Mouse (Mus musculus) heart, postnatal 10 days (tissue): ENCODE data around the gene Gm28374. TPM values are rescaled to one million over a fixed set of nuclear protein-coding genes. Genes with fewer than 3 reads are reported as not detected.
A peak's percentile ranks its signal among the peaks of the same experiment; 100 is the strongest.

Source experiments
- DNase-seq, 2 experiments: peaks; one replicate each; pipeline ENCODE4 v3.0.0; 2021
- intact Hi-C: fragments of 180-260 bp; cut with DNase I; formaldehyde crosslinking; loops from one replicate; pipeline ENCODE4 v1.15.1; 2025
- total RNA-seq, 2 experiments: library from RNA; stranded (reverse); gene quantifications; 2 replicates each; pipeline ENCODE4 v1.2.3; 2021

Gm28374 gene
- total RNA-seq, 2 experiments from 2014 or later, result not detected

DNA sequence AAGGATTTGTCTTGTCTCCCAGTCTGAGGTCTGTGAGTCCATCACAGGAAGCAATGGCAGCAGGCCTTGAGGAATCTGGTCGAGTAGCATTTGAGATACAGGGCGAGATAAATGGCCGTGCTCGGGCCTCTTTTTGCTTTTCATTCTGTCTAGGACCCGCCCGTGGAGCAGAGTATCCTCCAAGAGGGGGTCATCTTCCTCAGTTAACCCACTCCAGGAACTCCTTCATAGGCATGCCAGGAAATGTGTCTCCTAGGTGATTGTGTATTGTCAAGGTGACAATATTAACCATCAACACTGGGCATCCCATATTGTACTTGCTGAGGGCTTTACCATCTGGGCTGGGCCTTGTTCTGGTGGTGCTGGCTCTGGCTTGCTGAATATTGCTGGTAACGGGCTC lies 12.1 kb upstream of the Gm28374 start, which contains the start of gene AC131692.1:
Gene AC131692.1, plus strand, starts transcription at position 301 of the 400 bp plus-strand sequence.
- intact Hi-C loops, result no loop called here
- DNase-seq, result no peak

- intact Hi-C loops, result no loop called here
- no peak for DNase-seq
Measured at GRCm38 (mm10) chr19:6088841-6089240, 6.8 kb upstream of the Gm28374 start.

DNA sequence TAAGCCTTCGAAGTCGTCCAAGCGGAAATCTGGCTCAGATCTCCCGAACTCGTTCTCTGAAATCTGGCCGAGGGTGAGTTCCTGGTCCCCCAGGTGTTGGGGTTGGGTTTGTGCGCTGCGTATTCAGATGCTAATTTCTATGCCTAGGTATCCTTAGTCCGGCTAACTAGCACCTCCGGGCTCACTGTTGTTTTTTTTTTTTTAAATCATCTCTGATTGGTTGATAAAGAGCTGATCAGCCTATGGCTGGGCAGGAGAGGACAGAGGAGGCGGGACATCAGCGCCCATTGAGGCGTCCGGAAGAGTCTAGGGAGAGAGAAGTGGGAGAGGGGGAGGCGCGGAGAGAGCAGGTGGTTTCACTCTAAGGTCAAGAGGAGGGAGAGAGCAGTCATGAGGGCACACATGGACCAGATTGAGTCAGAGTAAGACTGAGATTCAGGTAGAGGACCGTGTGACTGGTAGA lies 3.4 kb upstream of the Gm28374 start:
- intact Hi-C loops, result loop anchor here (2.0 kb wide), 1 partner anchor 33 kb away; the partner anchor contains the start of gene Sac3d1
- peak; percentile 44 to 51 for DNase-seq

GRCm38 (mm10) chr19:6084478-6085248 lies 2.6 kb upstream of the Gm28374 start, which contains the start of the genes Zfpl1 and Cdca5:
Gene Zfpl1, minus strand, starts transcription at chr19:6084956.
Gene Cdca5, plus strand, starts transcription at chr19:6084983.
- peak; percentile 97 to 98 for DNase-seq
- intact Hi-C loops, result loop anchor here (2.0 kb wide), 1 partner anchor 34 kb away; the partner anchor contains the start of gene Sac3d1

- intact Hi-C loops, result no loop called here
- DNase-seq, result no peak
Measured at GRCm38 (mm10) chr19:6079983-6080480, 2.0 kb downstream of the Gm28374 start, which contains the start of gene Tmem262. Gene Tmem262, plus strand, starts transcription at chr19:6080033.

- DNase-seq, result peak; percentile 92 to 93
- intact Hi-C loops, result loop anchor here (2.0 kb wide), 1 partner anchor 16 kb away; the partner anchor contains the start of gene Znhit2
Measured at GRCm38 (mm10) chr19:6076564-6077393, 5.3 kb downstream of the Gm28374 start, which contains the start of gene Vps51. Gene Vps51, minus strand, starts transcription at chr19:6077231.

GRCm38 (mm10) chr19:6073889-6074288 lies 8.2 kb downstream of the Gm28374 start:
- no peak for DNase-seq
- intact Hi-C loops, result no loop called here

- intact Hi-C loops, result no loop called here
Measured at GRCm38 (mm10) chr19:6071261-6071660, 10.8 kb downstream of the Gm28374 start.

GRCm38 (mm10) chr19:6070571-6071250 lies 11.3 kb downstream of the Gm28374 start:
- no peak for DNase-seq
- intact Hi-C loops, result no loop called here

More at GRCm38 (mm10) chr19:6071261-6071660, 10.8 kb downstream of the Gm28374 start:
- no peak for DNase-seq

GRCm38 (mm10) chr19:6069851-6070250 lies 12.2 kb downstream of the Gm28374 start:
- intact Hi-C loops, result no loop called here
- no peak for DNase-seq

DNA sequence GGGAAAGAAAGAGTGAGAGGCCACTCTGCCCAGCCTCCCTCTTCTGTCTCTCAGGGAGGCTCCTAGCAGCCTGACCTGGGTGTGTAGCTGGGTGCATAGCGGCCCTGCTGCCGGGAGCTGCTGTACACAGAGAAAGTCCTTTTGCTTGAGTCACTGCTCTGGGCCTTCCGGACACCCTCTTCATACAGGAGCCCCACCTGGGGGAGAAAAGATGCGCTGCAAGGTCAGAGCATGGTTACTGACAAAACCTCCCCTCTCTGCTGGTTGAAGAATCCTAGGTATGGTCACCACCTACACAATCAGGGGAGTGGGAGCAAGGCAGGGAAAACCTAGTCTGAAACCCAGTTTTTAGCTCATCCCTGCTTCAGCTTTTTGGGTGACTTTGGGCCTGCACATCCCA lies 13.1 kb downstream of the Gm28374 start:
- no peak for DNase-seq
- intact Hi-C loops, result no loop called here

DNA sequence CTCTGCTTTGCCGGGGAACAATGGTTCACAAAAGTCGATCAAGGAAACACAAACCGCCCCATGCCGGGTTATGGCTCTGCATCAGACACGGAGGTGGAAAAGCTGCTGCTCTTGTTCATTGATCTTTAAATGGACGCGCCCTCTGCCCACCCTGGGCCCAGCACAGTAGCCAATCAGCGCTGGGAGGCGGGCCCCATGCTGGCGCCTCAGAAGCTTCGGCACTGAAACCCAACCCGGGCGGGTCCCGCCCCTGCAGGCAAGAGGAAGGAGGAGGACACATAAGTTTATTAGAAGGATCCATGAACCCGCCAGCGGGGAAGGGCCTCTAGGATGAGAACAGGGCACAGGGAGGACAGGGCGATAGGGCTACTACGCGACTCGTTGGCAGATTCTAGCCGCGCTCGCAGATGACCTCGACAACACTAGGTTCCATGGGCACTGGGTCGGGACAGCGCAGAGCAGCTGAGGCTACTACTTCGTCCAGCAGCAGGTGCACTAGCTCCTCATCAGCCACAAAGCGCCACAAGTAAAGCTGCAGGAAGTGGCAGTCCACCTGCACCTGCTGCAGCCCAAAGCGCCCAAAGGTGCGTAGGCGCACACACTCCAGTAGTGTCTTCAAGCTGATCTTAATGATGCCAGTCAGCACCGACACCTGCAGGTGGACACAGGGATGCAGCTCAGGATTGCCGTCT lies 14.2 kb downstream of the Gm28374 start, which contains the start of gene Tm7sf2:
Gene Tm7sf2, minus strand, starts transcription at position 650 of the 692 bp plus-strand sequence.
- peak; percentile 92 for DNase-seq
- intact Hi-C loops, result no loop called here

DNA sequence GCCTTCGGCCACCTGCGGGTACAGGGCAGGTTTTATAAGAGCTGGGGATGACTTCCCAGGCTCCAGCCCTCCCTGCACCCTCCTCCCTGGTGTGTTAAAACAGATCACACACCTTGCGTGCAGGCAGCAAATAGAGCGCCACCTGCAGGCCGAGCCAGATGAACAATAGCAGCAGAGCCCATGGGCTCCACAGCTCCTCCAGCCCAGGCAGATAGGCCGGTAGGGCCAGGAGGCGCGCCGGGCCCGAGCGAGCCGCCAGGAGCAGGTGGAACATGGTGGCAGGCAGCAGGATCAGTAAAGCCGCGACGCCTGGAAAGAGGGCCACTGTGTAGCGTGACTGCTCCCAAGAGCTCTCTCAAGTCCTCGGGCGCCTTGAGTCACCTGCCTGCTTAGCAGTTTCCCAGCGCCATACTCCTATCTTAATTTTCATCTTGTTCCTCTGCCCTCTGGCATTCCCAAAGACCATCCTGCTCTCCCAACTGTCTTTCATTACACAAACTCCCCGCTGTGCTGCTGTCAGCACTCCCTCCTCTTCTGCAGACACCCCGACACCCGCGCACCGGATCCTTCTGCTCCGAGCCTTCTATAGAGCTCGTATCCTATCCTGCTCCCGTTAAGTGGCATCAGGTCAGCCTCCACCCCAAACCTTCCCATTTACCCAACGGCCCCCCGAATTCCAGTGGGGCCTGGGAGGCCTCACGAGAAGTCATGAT lies 14.9 kb downstream of the Gm28374 start:
- intact Hi-C loops, result no loop called here
- peak; percentile 72 to 86 for DNase-seq

DNA sequence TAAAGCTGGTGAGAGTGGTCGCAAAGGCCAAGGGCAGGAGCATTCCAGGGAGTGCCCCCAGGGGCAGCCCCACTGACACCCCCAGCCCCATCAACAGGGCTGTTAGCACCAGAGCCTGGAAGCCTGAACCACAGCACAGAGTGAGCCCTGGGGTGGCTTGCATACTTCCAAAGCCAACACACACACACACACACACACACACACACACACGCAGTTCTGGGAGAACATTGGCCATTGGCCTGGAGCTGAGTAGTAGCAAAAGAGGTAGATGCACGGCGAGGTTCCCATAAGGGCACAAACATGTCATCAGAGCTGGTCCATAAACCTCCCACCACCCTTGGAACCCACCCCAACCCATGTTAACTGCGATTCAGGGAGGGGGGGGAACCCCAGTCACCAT lies 15.5 kb downstream of the Gm28374 start:
- DNase-seq, result no peak
- intact Hi-C loops, result no loop called here

DNA sequence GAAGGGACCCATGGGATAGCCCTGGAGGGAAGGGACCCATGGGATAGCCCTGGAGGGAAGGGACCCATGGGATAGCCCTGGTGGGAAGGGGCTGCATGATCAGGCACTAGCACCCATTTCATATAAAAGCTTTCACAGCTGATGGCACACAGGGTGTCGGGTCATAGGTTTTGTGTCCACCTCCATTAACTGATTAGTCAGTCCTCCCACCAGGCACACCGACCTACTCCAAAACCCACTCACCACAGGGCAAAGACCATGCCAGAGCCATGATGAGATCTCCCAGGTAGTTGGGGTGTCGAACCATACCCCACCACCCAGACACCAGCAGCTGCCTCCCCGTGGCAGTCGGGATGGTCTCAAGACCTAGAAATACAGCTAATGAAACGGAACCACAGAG lies 19.0 kb downstream of the Gm28374 start:
- intact Hi-C loops, result no loop called here
- DNase-seq, result no peak

GRCm38 (mm10) chr19:6062418-6062817 lies 19.6 kb downstream of the Gm28374 start:
- DNase-seq, result no peak
- intact Hi-C loops, result no loop called here

GRCm38 (mm10) chr19:6061641-6062302 lies 20.3 kb downstream of the Gm28374 start:
- DNase-seq, result peak; percentile 46 to 56
- intact Hi-C loops, result loop anchor here (2.0 kb wide), 1 partner anchor 15 kb away; the partner anchor contains the start of gene Vps51

DNA sequence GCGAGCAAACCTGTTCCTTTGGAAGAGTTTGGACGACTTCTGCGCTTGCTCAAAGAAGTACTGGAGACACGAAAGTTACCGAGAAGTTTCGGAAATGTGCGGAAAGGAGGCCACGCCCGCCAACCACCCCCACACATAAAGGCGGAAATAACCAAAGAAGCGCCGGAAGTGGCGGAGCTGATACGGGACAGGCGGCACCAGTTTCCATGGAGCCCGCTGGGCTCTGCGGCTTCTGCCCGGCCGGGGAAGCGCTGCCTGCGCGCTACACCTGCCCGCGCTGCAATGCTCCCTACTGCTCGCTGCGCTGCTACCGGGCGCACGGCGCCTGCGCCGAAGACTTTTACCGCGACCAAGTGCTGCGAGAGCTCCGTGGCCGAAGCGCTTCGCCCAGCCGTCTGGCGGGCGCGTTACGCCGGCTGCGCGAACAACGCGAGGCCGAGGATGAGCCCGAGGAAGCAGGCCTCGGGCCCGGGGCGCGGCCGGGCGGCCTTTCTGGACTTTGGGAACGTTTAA lies 21.0 kb downstream of the Gm28374 start, which contains the start of gene Znhit2:
Gene Znhit2, plus strand, starts transcription at position 172 of the 513 bp plus-strand sequence.
- intact Hi-C loops, result loop anchor here (2.0 kb wide), 1 partner anchor 16 kb away; the partner anchor contains the start of gene Vps51
- peak; percentile 96 to 97 for DNase-seq
